ENCODE assay signal across 15 mouse cellular contexts in genomic region chr8:69957419-69957818, GRCm38 (mm10). TPM values are rescaled to one million over a fixed set of nuclear protein-coding genes. Genes with fewer than 3 reads are reported as not detected.
DNase-seq lines count a peak whose midpoint lies in the region; ATAC-seq lines count a peak whose summit lies in the region.
"Had no signal": no experiment of that assay in that cellular context is flagged by ENCODE, and none has a peak within 500 bp of the region (broad histone marks: within the 10 kb centered on the region; RNA-seq: fewer than 3 reads in every experiment).

No protein-coding gene starts in this region.

- H3K4me3 ChIP-seq in heart, embryonic 16.5 days (ENCODE audit: low read length), result no peak overlapping the region
- no peak overlapping the region for H3K4me3 ChIP-seq in heart, embryonic 10.5 days
- no peak overlapping the region for H3K4me3 ChIP-seq in midbrain, embryonic 10.5 days
- H3K4me3 ChIP-seq in midbrain, embryonic 11.5 days (ENCODE audit: low read depth, low read length), result no peak overlapping the region
- H3K4me3 ChIP-seq: limb, embryonic 13.5 days; neural tube, embryonic 12.5 days had no signal

- ATAC-seq in heart, embryonic 16.5 days (replicated peaks; ENCODE audit: extremely low read depth, insufficient read depth, low FRiP score), result no peak
- ATAC-seq in midbrain, embryonic 11.5 days (ENCODE audit: low FRiP score), result no peak
- ATAC-seq in hematopoietic stem cell, adult 5-6 weeks (replicated peaks in 1 of 2; ENCODE audit: insufficient read depth in 1 of 2, low FRiP score in 2 of 2, low TSS enrichment in 1 of 2, low read depth in 1 of 2, poor library complexity in 2 of 2, severe bottlenecking in 2 of 2), result peak; percentile 31 to 39; a peak in 3 of 4 replicates
- ATAC-seq: forebrain, embryonic 16.5 days; hindbrain, embryonic 16.5 days had no signal

- no peak overlapping the region for H3K4me2 ChIP-seq in heart, embryonic 16.5 days (ENCODE audit: low read depth, low read length)
- no peak overlapping the region for H3K4me2 ChIP-seq in midbrain, embryonic 11.5 days
- H3K4me2 ChIP-seq: limb, embryonic 13.5 days; neural tube, embryonic 12.5 days had no signal

- H3K9ac ChIP-seq in heart, embryonic 16.5 days (ENCODE audit: low read length), result no peak overlapping the region
- no peak overlapping the region for H3K9ac ChIP-seq in midbrain, embryonic 11.5 days (ENCODE audit: low read length)
- H3K9ac ChIP-seq: limb, embryonic 13.5 days; neural tube, embryonic 12.5 days had no signal

- H3K36me3 ChIP-seq in heart, embryonic 16.5 days (ENCODE audit: control insufficient read depth, insufficient read depth), result no peaks in the 10 kb centered on the region
- 0 out of 2 replicates have a peak, but pooled peaks cover under 1% of the 10 kb centered on the region for H3K36me3 ChIP-seq in heart, embryonic 10.5 days
- H3K36me3 ChIP-seq in midbrain, embryonic 10.5 days, result peaks cover 16% of the 10 kb centered on the region
- H3K36me3 ChIP-seq in midbrain, embryonic 11.5 days (ENCODE audit: control insufficient read depth, insufficient read depth, low read length), result no peaks in the 10 kb centered on the region
- H3K36me3 ChIP-seq: neural tube, embryonic 12.5 days had no signal

- H3K9me3 ChIP-seq in heart, embryonic 16.5 days (replicated peaks; ENCODE audit: control insufficient read depth, low read length), result no peaks in the 10 kb centered on the region
- H3K9me3 ChIP-seq in heart, embryonic 10.5 days, result no peaks in the 10 kb centered on the region
- no peaks in the 10 kb centered on the region for H3K9me3 ChIP-seq in midbrain, embryonic 10.5 days (replicated peaks)
- H3K9me3 ChIP-seq in midbrain, embryonic 11.5 days (ENCODE audit: control insufficient read depth, low read length), result no peaks in the 10 kb centered on the region
- H3K9me3 ChIP-seq: limb, embryonic 13.5 days; neural tube, embryonic 12.5 days had no signal

- 13% methylated on average over 1 of the region's 1 CpGs for WGBS in heart, embryonic 16.5 days
- 34% methylated on average over 1 of the region's 1 CpGs for WGBS in heart, embryonic 10.5 days
- 69% methylated on average over 1 of the region's 1 CpGs for WGBS in midbrain, embryonic 10.5 days
- WGBS in midbrain, embryonic 11.5 days, result 92% methylated on average over 1 of the region's 1 CpGs

- H3K4me1 ChIP-seq in heart, embryonic 16.5 days (ENCODE audit: control insufficient read depth, insufficient read depth, low read length), result peaks cover 45% of the 10 kb centered on the region
- peaks cover 58% of the 10 kb centered on the region for H3K4me1 ChIP-seq in heart, embryonic 10.5 days
- peaks cover 10% of the 10 kb centered on the region for H3K4me1 ChIP-seq in midbrain, embryonic 10.5 days
- H3K4me1 ChIP-seq in midbrain, embryonic 11.5 days (ENCODE audit: control insufficient read depth, insufficient read depth, low read length), result no peaks in the 10 kb centered on the region

- peak overlapping the region; percentile 59 for H3K27ac ChIP-seq in heart, embryonic 16.5 days (ENCODE audit: low read length)
- no peak overlapping the region for H3K27ac ChIP-seq in heart, embryonic 10.5 days
- 0 out of 2 replicates have a peak overlapping the region, but pooled peaks have one; percentile 1 for H3K27ac ChIP-seq in midbrain, embryonic 10.5 days (replicated peaks)
- H3K27ac ChIP-seq in midbrain, embryonic 11.5 days (ENCODE audit: low read depth, low read length), result no peak overlapping the region
- H3K27ac ChIP-seq: limb, embryonic 13.5 days; macrophage; neural tube, embryonic 12.5 days had no signal

- no peaks in the 10 kb centered on the region for H3K27me3 ChIP-seq in heart, embryonic 16.5 days (ENCODE audit: control insufficient read depth, insufficient read depth, low read length)
- H3K27me3 ChIP-seq in heart, embryonic 10.5 days (ENCODE audit: insufficient read depth, poor library complexity, severe bottlenecking), result no peaks in the 10 kb centered on the region
- no peaks in the 10 kb centered on the region for H3K27me3 ChIP-seq in midbrain, embryonic 10.5 days (ENCODE audit: low read depth, poor library complexity, severe bottlenecking)
- no peaks in the 10 kb centered on the region for H3K27me3 ChIP-seq in midbrain, embryonic 11.5 days (ENCODE audit: control insufficient read depth, insufficient read depth, low read length)
- H3K27me3 ChIP-seq: limb, embryonic 13.5 days; neural tube, embryonic 12.5 days had no signal

- DNase-seq in heart, embryonic 10.5 days (ENCODE audit: low spot score), result no peak
- DNase-seq in midbrain, embryonic 10.5 days (ENCODE audit: low spot score), result no peak
- DNase-seq in midbrain, embryonic 11.5 days (ENCODE audit: low spot score, missing footprints), result no peak
- no peak for DNase-seq in frontal cortex, postnatal 36 days (ENCODE audit: low spot score in 2 of 2)
- no peak for DNase-seq in spleen, adult 18-20 months
- DNase-seq: cerebellum, adult 2 months; embryo, embryonic 11 days had no signal

RNA-seq across cellular contexts. Expression of gene Gatad2a, which starts 38.8 kb away (rescaled TPM):
- polyA plus RNA-seq in heart, embryonic 16.5 days (2015; fragmentation: Nextera tagmentation; extraction: Ambion mirVana), result 26.2 and 26.8 TPM in 2 replicates
- polyA plus RNA-seq in heart, embryonic 10.5 days (2016; fragmentation: Nextera tagmentation; extraction: Ambion mirVana), result 47.5 and 49.0 TPM in 2 replicates
- 48.0 and 48.7 TPM in 2 replicates for polyA plus RNA-seq in midbrain, embryonic 10.5 days (2016; fragmentation: Nextera tagmentation; extraction: Ambion mirVana)
- polyA plus RNA-seq in midbrain, embryonic 11.5 days (2014; fragmentation: Nextera tagmentation; extraction: Ambion mirVana), result 52.7 and 65.2 TPM in 2 replicates
- total RNA-seq in hematopoietic stem cell, adult 5-6 weeks (2017), result 37.5 and 63.5 TPM in 2 replicates

RNA-seq across cellular contexts. Expression of gene Yjefn3, which starts 54.9 kb away (rescaled TPM):
- 8.2 and 8.7 TPM in 2 replicates for polyA plus RNA-seq in heart, embryonic 16.5 days (2015; fragmentation: Nextera tagmentation; extraction: Ambion mirVana)
- 6.7 and 8.7 TPM in 2 replicates for polyA plus RNA-seq in heart, embryonic 10.5 days (2016; fragmentation: Nextera tagmentation; extraction: Ambion mirVana)
- polyA plus RNA-seq in midbrain, embryonic 10.5 days (2016; fragmentation: Nextera tagmentation; extraction: Ambion mirVana), result 4.2 and 5.9 TPM in 2 replicates
- polyA plus RNA-seq in midbrain, embryonic 11.5 days (2014; fragmentation: Nextera tagmentation; extraction: Ambion mirVana), result 3.2 and 3.6 TPM in 2 replicates
- not detected in 2 replicates for total RNA-seq in hematopoietic stem cell, adult 5-6 weeks (2017)
- polyA plus RNA-seq: macrophage had no signal

RNA-seq across cellular contexts. Expression of gene Ndufa13, which starts 55.1 kb away (rescaled TPM):
- polyA plus RNA-seq in heart, embryonic 16.5 days (2015; fragmentation: Nextera tagmentation; extraction: Ambion mirVana), result 372 and 379 TPM in 2 replicates
- polyA plus RNA-seq in heart, embryonic 10.5 days (2016; fragmentation: Nextera tagmentation; extraction: Ambion mirVana), result 217 and 256 TPM in 2 replicates
- 173 and 174 TPM in 2 replicates for polyA plus RNA-seq in midbrain, embryonic 10.5 days (2016; fragmentation: Nextera tagmentation; extraction: Ambion mirVana)
- 167 and 172 TPM in 2 replicates for polyA plus RNA-seq in midbrain, embryonic 11.5 days (2014; fragmentation: Nextera tagmentation; extraction: Ambion mirVana)
- total RNA-seq in hematopoietic stem cell, adult 5-6 weeks (2017), result 90.0 and 103 TPM in 2 replicates

RNA-seq across cellular contexts. Expression of gene Tssk6, which starts 55.4 kb away (rescaled TPM):
- polyA plus RNA-seq in heart, embryonic 16.5 days (2015; fragmentation: Nextera tagmentation; extraction: Ambion mirVana), result 1.1 and 2.0 TPM in 2 replicates
- polyA plus RNA-seq in heart, embryonic 10.5 days (2016; fragmentation: Nextera tagmentation; extraction: Ambion mirVana), result 2.7 and 2.9 TPM in 2 replicates
- 5.2 and 5.4 TPM in 2 replicates for polyA plus RNA-seq in midbrain, embryonic 10.5 days (2016; fragmentation: Nextera tagmentation; extraction: Ambion mirVana)
- 3.4 and 4.0 TPM in 2 replicates for polyA plus RNA-seq in midbrain, embryonic 11.5 days (2014; fragmentation: Nextera tagmentation; extraction: Ambion mirVana)
- 2.2 TPM in 1 of 2 replicates, not detected in the other for total RNA-seq in hematopoietic stem cell, adult 5-6 weeks (2017)
- total RNA-seq: midbrain, postnatal 0 days had no signal

Comparison
In these comparisons a context has a peak if more than half of its experiments do, and no peak if none do; other contexts are left out.
1. H3K27ac ChIP-seq: peak in heart, embryonic 16.5 days (single experiment) and midbrain, embryonic 10.5 days (single experiment); none in heart, embryonic 10.5 days (single experiment) and midbrain, embryonic 11.5 days (single experiment).
2. ATAC-seq: peak in hematopoietic stem cell, adult 5-6 weeks (2 of 2); none in heart, embryonic 16.5 days (single experiment) and midbrain, embryonic 11.5 days (single experiment).